Mouse (Mus musculus) limb, embryonic 12.5 days (tissue): ENCODE data around the gene Prox1. TPM values are rescaled to one million over a fixed set of nuclear protein-coding genes. Genes with fewer than 3 reads are reported as not detected.

ENCODE experiments used
- ATAC-seq: fragments of 200-750 bp; cut with Nextera tagmentation; 2 replicates; pipeline ENCODE4 v1.8.0; 2017; ENCODE audit warnings: low read depth, moderate TSS enrichment; ENCODE audit not compliant: insufficient number of reproducible peaks, insufficient read depth, low FRiP score, low TSS enrichment
- H3K27ac ChIP-seq: fragments of 300-500 bp; sonication (generic); 2 replicates; pipeline ENCODE4 v1.5.1; 2016; ENCODE audit warnings: mild to moderate bottlenecking, moderate library complexity
- H3K27me3 ChIP-seq: fragments of 300-500 bp; sonication (generic); 2 replicates; pipeline ENCODE4 v1.6.1; 2016; ENCODE audit warnings: mild to moderate bottlenecking, moderate library complexity
- H3K36me3 ChIP-seq: fragments of 300-500 bp; sonication (generic); 2 replicates; pipeline ENCODE4 v1.6.1; 2016; ENCODE audit warnings: mild to moderate bottlenecking, moderate library complexity
- H3K4me1 ChIP-seq: fragments of 300-500 bp; sonication (generic); replicated peaks from 2 replicates; pipeline ENCODE4 v1.6.1; 2016
- H3K4me2 ChIP-seq: fragments of 300-500 bp; sonication (generic); 2 replicates; pipeline ENCODE4 v1.6.1; 2016; ENCODE audit warnings: mild to moderate bottlenecking, moderate library complexity
- H3K4me3 ChIP-seq: fragments of 300-500 bp; sonication (generic); replicated peaks from 2 replicates; pipeline ENCODE4 v1.5.1; 2016; ENCODE audit warnings: mild to moderate bottlenecking
- H3K9ac ChIP-seq: fragments of 300-500 bp; sonication (generic); replicated peaks from 2 replicates; pipeline ENCODE4 v1.6.1; 2016; ENCODE audit warnings: mild to moderate bottlenecking, moderate library complexity
- H3K9me3 ChIP-seq: fragments of 300-500 bp; sonication (generic); 2 replicates; pipeline ENCODE4 v1.6.1; 2016; ENCODE audit warnings: mild to moderate bottlenecking, moderate library complexity
- WGBS: fragments of 180-500 bp; shearing (Covaris S2); methylation state at CpG from one replicate; pipeline ENCODE4 v1.1.7; 2016; 5-methylcytosine and 5-hydroxymethylcytosine counted together
- polyA plus RNA-seq: library from polyadenylated mRNA; unstranded; fragments of >200 nt; fragmentation: Nextera tagmentation; extraction: Ambion mirVana; gene quantifications from 2 replicates; pipeline ENCODE4 v1.2.1, GENCODE M21; 2016

Prox1 gene
- polyA plus RNA-seq, 1 experiment from 2014 or later = 2.7 TPM

- WGBS = 93% methylated on average over 9 of the region's 10 CpGs
- no peak; the same call in 1 of the 2 replicates for ATAC-seq
- no peaks in the 10 kb centered on the region for H3K36me3 ChIP-seq
Observed at GRCm38 (mm10) chr1:190079643-190080275, 90.8 kb downstream of the Prox1 start.

GRCm38 (mm10) chr1:190076601-190077000 lies 93.9 kb downstream of the Prox1 start:
- Histone ChIP-seq H3K4me1 (peaks cover 9% of the 10 kb centered on the region; the same call in 1 of the 2 replicates), H3K36me3 (no peaks in the 10 kb centered on the region), H3K9me3 (no peaks in the 10 kb centered on the region), H3K4me2 (no peak overlapping the region), H3K4me3 (no peak overlapping the region), H3K27me3 (no peaks in the 10 kb centered on the region), H3K27ac (no peak overlapping the region), H3K9ac (no peak overlapping the region)
- WGBS = 68% methylated on average over 11 of the region's 11 CpGs
- ATAC-seq = no peak

More at GRCm38 (mm10) chr1:190079643-190080275, 90.8 kb downstream of the Prox1 start:
- peaks cover 9% of the 10 kb centered on the region; the same call in 1 of the 2 replicates for H3K4me1 ChIP-seq
- no peak overlapping the region for H3K4me3 ChIP-seq
- no peaks in the 10 kb centered on the region for H3K9me3 ChIP-seq
- H3K4me2 ChIP-seq = no peak overlapping the region
- H3K27me3 ChIP-seq = no peaks in the 10 kb centered on the region
- no peak overlapping the region for H3K27ac ChIP-seq
- H3K9ac ChIP-seq = no peak overlapping the region

Other genes with a start within 250 kb of the Prox1 start
- 74.3 and 82.8 TPM in 2 replicates for gene Smyd2, start 248.4 kb downstream of the Prox1 start, polyA plus RNA-seq